8 mouse cellular contexts compared by ENCODE assay signal in the genomic region with DNA sequence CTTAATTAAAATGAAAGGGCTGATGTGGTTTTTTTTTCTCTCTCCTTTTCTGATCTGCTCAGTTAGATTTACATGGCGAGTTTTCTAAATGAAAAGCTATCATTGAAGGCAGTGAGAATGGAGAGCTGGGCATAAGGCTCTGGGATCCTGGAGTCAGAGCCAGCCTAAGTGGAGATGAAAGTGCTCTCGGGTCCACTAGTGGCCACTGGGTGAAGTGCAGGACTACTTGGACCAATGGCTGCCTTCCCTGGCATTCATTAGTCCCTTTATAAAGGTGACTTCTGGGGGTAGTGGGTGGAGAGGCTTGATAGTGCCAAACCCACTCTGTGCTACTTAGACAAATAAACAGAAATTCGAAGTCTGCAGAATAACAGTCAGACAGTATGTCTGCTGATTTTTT. TPM values are rescaled to one million over a fixed set of nuclear protein-coding genes. Genes with fewer than 3 reads are reported as not detected.
DNase-seq lines count a peak whose midpoint lies in the region; ATAC-seq lines count a peak whose summit lies in the region.
"Had no signal": no experiment of that assay in that cellular context is flagged by ENCODE, and none has a peak within 500 bp of the region (broad histone marks: within the 10 kb centered on the region; RNA-seq: fewer than 3 reads in every experiment).

No protein-coding gene starts in this region.

- H3K9me3 ChIP-seq in hindbrain, embryonic 11.5 days (ENCODE audit: control insufficient read depth, low read length), result no peaks in the 10 kb centered on the region
- no peaks in the 10 kb centered on the region for H3K9me3 ChIP-seq in hindbrain, embryonic 13.5 days

- no peaks in the 10 kb centered on the region for H3K36me3 ChIP-seq in hindbrain, embryonic 11.5 days (ENCODE audit: control insufficient read depth, insufficient read depth, low read length)
- no peaks in the 10 kb centered on the region for H3K36me3 ChIP-seq in hindbrain, embryonic 13.5 days

- no peak overlapping the region for H3K4me3 ChIP-seq in hindbrain, embryonic 11.5 days (ENCODE audit: low read depth, low read length)
- no peak overlapping the region for H3K4me3 ChIP-seq in hindbrain, embryonic 13.5 days
- H3K4me3 ChIP-seq: myocyte had no signal

- H3K4me1 ChIP-seq in hindbrain, embryonic 11.5 days (replicated peaks; ENCODE audit: control insufficient read depth, insufficient read depth, low read length), result no peaks in the 10 kb centered on the region
- H3K4me1 ChIP-seq in hindbrain, embryonic 13.5 days (replicated peaks), result no peaks in the 10 kb centered on the region

- no peak for ATAC-seq in hindbrain, embryonic 11.5 days (ENCODE audit: low FRiP score)
- no peak for ATAC-seq in hindbrain, embryonic 13.5 days (ENCODE audit: low FRiP score)
- ATAC-seq in erythroid progenitor cell, adult 5-6 weeks (replicated peaks; ENCODE audit: low FRiP score, poor library complexity, severe bottlenecking), result no peak

- peak; percentile 18 for DNase-seq in hindbrain, embryonic 11.5 days (ENCODE audit: low spot score)
- DNase-seq in urinary bladder, postnatal 14 days (ENCODE audit: low spot score), result peak; percentile 16
- no peak for DNase-seq in urinary bladder, postnatal 4 days (ENCODE audit: low spot score in 2 of 2)
- peak; percentile 47 for DNase-seq in induced T-regulatory cell, adult 2 months (ENCODE audit: low read depth)
- peak; percentile 48 for DNase-seq in testis, postnatal 10 days (ENCODE audit: low spot score)

- 87% methylated on average over 3 of the region's 3 CpGs for WGBS in hindbrain, embryonic 11.5 days
- WGBS in hindbrain, embryonic 13.5 days, result 89% methylated on average over 3 of the region's 3 CpGs

- no peak overlapping the region for H3K27ac ChIP-seq in hindbrain, embryonic 11.5 days (ENCODE audit: low read depth, low read length)
- no peak overlapping the region for H3K27ac ChIP-seq in hindbrain, embryonic 13.5 days

- no peaks in the 10 kb centered on the region for H3K27me3 ChIP-seq in hindbrain, embryonic 11.5 days (ENCODE audit: control insufficient read depth, insufficient read depth, low read length)
- H3K27me3 ChIP-seq in hindbrain, embryonic 13.5 days, result no peaks in the 10 kb centered on the region

- no peak overlapping the region for H3K9ac ChIP-seq in hindbrain, embryonic 11.5 days (ENCODE audit: low read depth, low read length)
- no peak overlapping the region for H3K9ac ChIP-seq in hindbrain, embryonic 13.5 days

- no peak overlapping the region for H3K4me2 ChIP-seq in hindbrain, embryonic 11.5 days (replicated peaks; ENCODE audit: low read depth, low read length)
- H3K4me2 ChIP-seq in hindbrain, embryonic 13.5 days, result no peak overlapping the region

RNA-seq across cellular contexts. Expression of a gene that starts 5.0 kb away (rescaled TPM):
- polyA plus RNA-seq in hindbrain, embryonic 11.5 days (2014; fragmentation: Nextera tagmentation; extraction: Ambion mirVana), result 12.8 and 14.3 TPM in 2 replicates
- polyA plus RNA-seq in hindbrain, embryonic 13.5 days (2015; fragmentation: Nextera tagmentation; extraction: Ambion mirVana), result 12.1 and 15.5 TPM in 2 replicates
- total RNA-seq in erythroid progenitor cell, adult 5-6 weeks (2015; ENCODE audit: low replicate concordance), result 19.8 and 28.9 TPM in 2 replicates
- 21.6 and 33.9 TPM in 2 replicates for total RNA-seq in erythroid progenitor cell, adult 5-6 weeks (2017; ENCODE audit: low replicate concordance)

Comparison
In these comparisons a context has a peak if more than half of its experiments do, and no peak if none do; other contexts are left out.
1. DNase-seq: peak in hindbrain, embryonic 11.5 days (single experiment), urinary bladder, postnatal 14 days (single experiment), induced T-regulatory cell, adult 2 months (single experiment) and testis, postnatal 10 days (single experiment); none in urinary bladder, postnatal 4 days (0 of 2).